Mouse (Mus musculus) layer of hippocampus, adult 8-10 months (tissue): ENCODE results near the gene Gm10073. TPM values are rescaled to one million over a fixed set of nuclear protein-coding genes. Genes with fewer than 3 reads are reported as not detected.

Experiments
- total RNA-seq, 4 experiments: library from RNA; stranded (reverse); gene quantifications; 2 replicates each; pipeline ENCODE4 v1.2.4; 2022

Gene Gm10073
- total RNA-seq, 4 experiments from 2014 or later: 82.6 to 111 (median 95.6) TPM

Other genes starting within 250 kb of the Gm10073 start
- 10 to 100 TPM; 66.5 to 69.8 (median 69.7) TPM for gene Smpd3, start 235.5 kb downstream of the Gm10073 start, total RNA-seq
- 10 to 100 TPM; 11.0 to 15.2 (median 12.3) TPM for gene Zfp90, start 158.1 kb downstream of the Gm10073 start, total RNA-seq
- gene 6030452D12Rik, start 72.9 kb downstream of the Gm10073 start, total RNA-seq: not detected
- gene Cdh3, start 62.6 kb downstream of the Gm10073 start, total RNA-seq: under 1 TPM; 0.08 to 0.25 (median 0.20) TPM
- gene Cdh1, start 29.9 kb upstream of the Gm10073 start, total RNA-seq: 1 to 10 TPM; 1.1 to 3.0 (median 1.2) TPM
- gene Tango6, start 109.6 kb upstream of the Gm10073 start, total RNA-seq: 1 to 10 TPM; 6.4 to 7.3 (median 7.0) TPM